Mouse (Mus musculus): ENCODE results near the gene Gm11758. TPM values are rescaled to one million over a fixed set of nuclear protein-coding genes. Genes with fewer than 3 reads are reported as not detected.

The Gm11758 gene
- total RNA-seq (2023): not detected

DNA sequence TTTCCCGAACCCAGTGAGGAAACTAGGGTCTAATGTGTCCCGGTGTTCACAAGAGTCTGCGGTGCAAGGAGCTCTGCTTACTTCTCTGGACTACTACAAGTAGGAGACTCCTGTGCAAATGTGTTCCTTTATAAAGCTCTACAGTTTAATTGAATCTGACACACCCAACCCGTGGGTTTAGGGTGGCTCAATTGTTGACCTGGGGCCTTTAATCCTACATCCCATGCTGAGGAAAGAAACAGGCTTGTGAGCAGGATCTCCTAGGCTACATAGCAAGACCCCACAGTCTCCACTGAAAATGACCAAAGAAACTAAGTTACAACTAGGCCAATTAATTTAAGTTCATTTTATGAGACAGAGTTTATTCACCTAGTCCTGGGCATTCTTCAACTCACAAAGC is at the start of gene Gm11758:
Gm11758 (minus strand) TSS at position 101 of the 400 bp plus-strand sequence.

DNA sequence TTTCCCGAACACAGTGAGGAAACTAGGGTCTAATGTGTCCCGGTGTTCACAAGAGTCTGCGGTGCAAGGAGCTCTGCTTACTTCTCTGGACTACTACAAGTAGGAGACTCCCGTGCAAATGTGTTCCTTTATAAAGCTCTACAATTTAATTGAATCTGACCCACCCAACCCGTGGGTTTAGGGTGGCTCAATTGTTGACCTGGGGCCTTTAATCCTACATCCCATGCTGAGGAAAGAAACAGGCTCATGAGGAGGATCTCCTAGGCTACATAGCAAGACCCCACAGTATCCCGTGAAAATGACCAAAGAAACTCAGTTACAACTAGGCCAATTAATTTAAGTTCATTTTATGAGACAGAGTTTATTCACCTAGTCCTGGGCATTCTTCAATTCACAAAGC is 44.6 kb upstream of the Gm11758 start, which contains the start of gene Gm11756:
Gm11756 (minus strand) TSS at position 101 of the 400 bp plus-strand sequence.

GRCm38 (mm10) chr4:73905853-73906252 is 29.8 kb upstream of the Gm11758 start, which contains the start of gene Gm13871:
Gm13871 (minus strand) TSS chr4:73905953.

DNA sequence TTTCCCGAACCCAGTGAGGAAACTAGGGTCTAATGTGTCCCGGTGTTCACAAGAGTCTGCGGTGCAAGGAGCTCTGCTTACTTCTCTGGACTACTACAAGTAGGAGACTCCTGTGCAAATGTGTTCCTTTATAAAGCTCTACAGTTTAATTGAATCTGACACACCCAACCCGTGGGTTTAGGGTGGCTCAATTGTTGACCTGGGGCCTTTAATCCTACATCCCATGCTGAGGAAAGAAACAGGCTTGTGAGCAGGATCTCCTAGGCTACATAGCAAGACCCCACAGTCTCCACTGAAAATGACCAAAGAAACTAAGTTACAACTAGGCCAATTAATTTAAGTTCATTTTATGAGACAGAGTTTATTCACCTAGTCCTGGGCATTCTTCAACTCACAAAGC is 14.9 kb upstream of the Gm11758 start, which contains the start of gene Gm11757:
Gm11757 (minus strand) TSS at position 101 of the 400 bp plus-strand sequence.

Other genes with a start within 250 kb of the Gm11758 start
- not detected for gene Gm11236, start 238.1 kb downstream of the Gm11758 start, total RNA-seq (2023)
- gene Gm11239, start 207.9 kb downstream of the Gm11758 start, total RNA-seq (2023): not detected
- gene Gm428, start 192.8 kb downstream of the Gm11758 start, total RNA-seq (2023): not detected
- not detected for gene Rasef, start 85.3 kb downstream of the Gm11758 start, total RNA-seq (2023)
- gene Gm11757, start 14.8 kb upstream of the Gm11758 start, total RNA-seq (2023): not detected
- not detected for gene Gm13871, start 29.7 kb upstream of the Gm11758 start, total RNA-seq (2023)
- not detected for gene Gm11756, start 44.5 kb upstream of the Gm11758 start, total RNA-seq (2023)
- gene 2310002L09Rik, start 74.6 kb upstream of the Gm11758 start, total RNA-seq (2023): not detected
- gene Frmd3, start 137.2 kb upstream of the Gm11758 start, total RNA-seq (2023): not detected

Data from CD4-positive naive resting alpha-beta T cell, adult 57 days (primary cell).